Mouse (Mus musculus): ENCODE measurements at regions not wholly inside any gene's neighbourhood (a gene's known extent, or its start where the extent isn't known, plus 50 kb on each side); places are given as distances from the start of the nearest gene placed in this dataset.

DNA sequence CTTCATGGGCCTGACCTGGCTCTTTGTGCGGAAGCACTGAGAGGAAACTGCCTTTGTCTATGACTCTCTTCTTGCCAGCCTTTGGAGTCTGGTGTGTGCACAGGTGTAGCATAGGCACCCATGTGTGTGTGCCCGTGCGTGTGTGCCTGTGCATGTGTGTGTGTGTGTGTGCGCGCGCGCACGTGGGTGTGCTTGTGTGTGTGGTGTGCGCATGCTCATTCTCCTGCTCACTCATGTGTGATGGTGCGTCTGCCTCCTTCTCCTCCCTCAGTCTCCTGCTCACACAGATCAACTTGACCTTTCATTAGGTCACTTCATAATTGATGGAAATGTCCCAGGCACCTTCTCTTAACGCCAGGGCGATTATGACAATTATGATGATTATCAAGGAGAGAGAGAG, 66.7 kb upstream of the Zc3h12a start:
- Histone ChIP-seq H3K4me1 (replicated peaks) (peaks cover 45% of the 10 kb centered on the region), H3K9me3 (no peaks in the 10 kb centered on the region), H3K4me2 (peak overlapping the region; percentile 35), H3K4me3 (no peak overlapping the region), H3K27ac (peak overlapping the region; percentile 74; the same call in 1 of the 2 replicates), H3K27me3 (peaks cover 35% of the 10 kb centered on the region), H3K9ac (no peak overlapping the region), H3K36me3 (no peaks in the 10 kb centered on the region)
- ATAC-seq (ENCODE audit: low FRiP score): peak; percentile 55; the same call in 1 of the 2 replicates
- 56% methylated on average over 12 of the region's 12 CpGs for WGBS

DNA sequence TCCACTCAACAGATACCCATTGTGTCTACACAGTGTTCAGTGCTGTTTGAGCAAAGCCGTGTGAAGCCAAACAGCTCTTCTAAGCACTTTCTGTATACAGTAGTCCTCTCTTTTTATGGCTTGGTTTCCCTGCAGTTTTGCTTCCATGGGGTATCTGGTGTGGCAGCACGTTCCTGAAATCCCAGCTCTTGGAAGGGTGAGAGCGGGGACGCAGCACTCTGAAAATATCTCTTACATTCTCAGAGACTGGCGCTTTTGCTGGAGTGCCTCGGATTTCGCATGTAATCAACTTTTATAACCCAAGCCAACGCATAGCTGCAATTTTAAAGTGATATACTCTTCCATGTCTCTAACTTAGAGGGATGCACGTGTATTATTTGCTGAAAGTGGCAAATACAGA, 64.0 kb upstream of the Zc3h12a start:
- ATAC-seq (ENCODE audit: low FRiP score): no peak
- no peaks in the 10 kb centered on the region for H3K36me3 ChIP-seq
- H3K9me3 ChIP-seq: no peaks in the 10 kb centered on the region
- H3K4me1 ChIP-seq (replicated peaks): peaks cover 38% of the 10 kb centered on the region
- H3K27me3 ChIP-seq: peaks cover 32% of the 10 kb centered on the region
- no peak overlapping the region for H3K9ac ChIP-seq
- no peak overlapping the region for H3K4me3 ChIP-seq
- H3K4me2 ChIP-seq: no peak overlapping the region
- WGBS: 81% methylated on average over 9 of the region's 9 CpGs
- no peak overlapping the region for H3K27ac ChIP-seq

DNA sequence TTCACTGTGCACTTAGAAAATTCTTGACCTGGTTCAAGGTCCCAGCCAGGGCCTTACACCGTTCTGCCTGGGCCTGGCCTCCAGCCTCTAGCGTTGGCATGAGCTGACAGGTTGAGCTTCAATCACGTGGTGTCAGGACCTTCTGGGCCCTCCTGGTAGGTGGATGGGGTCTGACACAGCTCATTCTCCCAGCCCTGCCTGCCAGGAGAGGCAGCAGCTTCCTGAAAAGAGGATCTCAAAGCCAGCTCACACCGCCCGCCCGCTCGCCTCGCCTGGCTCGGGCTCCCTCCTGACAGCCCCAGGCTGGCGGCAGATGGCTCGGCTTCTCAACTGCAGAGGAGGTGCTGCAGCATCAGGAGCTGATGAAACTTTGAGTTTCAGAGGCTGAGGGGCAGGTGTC, 63.4 kb upstream of the Zc3h12a start:
- peak overlapping the region; percentile 39; the same call in 1 of the 2 replicates for H3K9ac ChIP-seq
- H3K36me3 ChIP-seq: no peaks in the 10 kb centered on the region
- H3K27ac ChIP-seq: peak overlapping the region; percentile 52; the same call in 1 of the 2 replicates
- no peak overlapping the region for H3K4me2 ChIP-seq
- ATAC-seq (ENCODE audit: low FRiP score): peak; percentile 46; the same call in 1 of the 2 replicates
- peaks cover 38% of the 10 kb centered on the region for H3K4me1 ChIP-seq (replicated peaks)
- 18% methylated on average over 11 of the region's 11 CpGs for WGBS
- no peaks in the 10 kb centered on the region for H3K9me3 ChIP-seq
- peaks cover 28% of the 10 kb centered on the region for H3K27me3 ChIP-seq
- H3K4me3 ChIP-seq: no peak overlapping the region

DNA sequence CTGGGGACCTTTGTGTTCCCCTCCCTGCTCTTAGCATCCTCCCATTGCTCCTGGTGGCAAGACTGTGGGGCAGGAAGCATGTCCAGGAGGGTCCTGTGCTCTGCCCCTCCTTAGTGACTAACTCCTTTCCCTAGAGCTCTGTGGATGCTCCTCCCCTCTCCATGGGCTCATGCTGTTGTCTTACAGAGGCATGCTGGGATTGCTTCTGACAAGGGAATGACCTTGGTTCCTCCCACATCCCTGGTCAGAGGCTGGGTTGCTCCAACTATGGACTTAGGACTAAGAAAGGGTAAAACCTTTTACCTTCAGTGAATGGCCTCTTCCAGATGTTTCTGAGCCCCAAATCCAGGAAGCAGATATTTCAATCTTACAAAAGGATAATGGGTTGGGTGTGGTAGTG, 62.3 kb upstream of the Zc3h12a start:
- H3K4me3 ChIP-seq: no peak overlapping the region
- H3K9me3 ChIP-seq: no peaks in the 10 kb centered on the region
- H3K9ac ChIP-seq: no peak overlapping the region
- H3K27ac ChIP-seq: no peak overlapping the region
- no peak overlapping the region for H3K4me2 ChIP-seq
- H3K27me3 ChIP-seq: peaks cover 19% of the 10 kb centered on the region; the same call in 1 of the 2 replicates
- ATAC-seq (ENCODE audit: low FRiP score): no peak
- no peaks in the 10 kb centered on the region for H3K36me3 ChIP-seq
- H3K4me1 ChIP-seq (replicated peaks): peaks cover 34% of the 10 kb centered on the region

DNA sequence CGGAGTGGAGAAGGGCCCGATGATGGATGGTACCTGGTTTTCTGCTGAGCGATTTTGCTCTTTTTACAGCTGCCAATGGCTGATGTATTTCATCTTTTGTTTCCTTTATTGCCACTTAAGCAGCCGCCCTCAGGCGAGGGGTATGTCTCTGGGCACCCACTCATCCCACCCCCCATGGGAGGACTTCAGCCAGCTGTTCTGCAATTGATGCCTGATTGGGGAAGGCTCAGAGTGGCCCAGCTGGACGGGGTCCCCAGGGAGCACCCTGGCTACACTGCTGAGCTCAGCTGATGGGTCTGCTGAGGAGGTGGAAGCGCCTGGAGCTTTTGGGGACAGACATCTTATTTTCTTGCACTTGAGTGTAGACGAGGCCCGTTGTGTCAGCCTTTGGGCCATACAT, 58.6 kb upstream of the Zc3h12a start:
- Histone ChIP-seq H3K36me3 (no peaks in the 10 kb centered on the region), H3K4me3 (no peak overlapping the region), H3K9ac (no peak overlapping the region), H3K4me2 (no peak overlapping the region), H3K27me3 (peaks cover 20% of the 10 kb centered on the region; the same call in 1 of the 2 replicates), H3K9me3 (no peaks in the 10 kb centered on the region), H3K4me1 (replicated peaks) (peaks cover 19% of the 10 kb centered on the region), H3K27ac (no peak overlapping the region)
- WGBS: 41% methylated on average over 9 of the region's 9 CpGs
- ATAC-seq (ENCODE audit: low FRiP score): no peak

DNA sequence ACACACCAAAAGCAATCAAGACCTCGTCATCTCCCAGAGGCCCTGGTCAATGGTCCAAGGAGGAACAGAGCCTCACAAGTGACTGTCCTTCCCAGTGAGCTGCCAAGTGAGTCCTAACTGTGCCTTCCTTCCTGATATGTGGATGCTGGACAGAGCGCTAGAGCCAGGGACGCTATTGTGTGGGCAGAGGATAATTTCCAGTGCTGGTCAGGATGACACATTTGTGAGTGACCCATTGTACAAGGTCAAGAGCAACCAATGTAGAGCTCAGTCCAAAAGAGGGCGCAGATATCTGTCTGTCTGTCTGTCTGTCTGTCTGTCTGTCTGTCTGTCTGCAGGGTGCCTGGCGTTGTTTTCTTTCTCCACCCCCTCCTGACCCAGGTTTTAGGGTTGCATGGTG, 57.4 kb upstream of the Zc3h12a start:
- H3K4me2 ChIP-seq: no peak overlapping the region
- no peak overlapping the region for H3K4me3 ChIP-seq
- no peak overlapping the region for H3K9ac ChIP-seq
- no peak for ATAC-seq (ENCODE audit: low FRiP score)
- no peaks in the 10 kb centered on the region for H3K36me3 ChIP-seq
- no peaks in the 10 kb centered on the region for H3K9me3 ChIP-seq
- no peak overlapping the region for H3K27ac ChIP-seq
- peaks cover 14% of the 10 kb centered on the region; the same call in 1 of the 2 replicates for H3K4me1 ChIP-seq (replicated peaks)
- H3K27me3 ChIP-seq: peaks cover 15% of the 10 kb centered on the region; the same call in 1 of the 2 replicates
- WGBS: 87% methylated on average over 5 of the region's 5 CpGs

DNA sequence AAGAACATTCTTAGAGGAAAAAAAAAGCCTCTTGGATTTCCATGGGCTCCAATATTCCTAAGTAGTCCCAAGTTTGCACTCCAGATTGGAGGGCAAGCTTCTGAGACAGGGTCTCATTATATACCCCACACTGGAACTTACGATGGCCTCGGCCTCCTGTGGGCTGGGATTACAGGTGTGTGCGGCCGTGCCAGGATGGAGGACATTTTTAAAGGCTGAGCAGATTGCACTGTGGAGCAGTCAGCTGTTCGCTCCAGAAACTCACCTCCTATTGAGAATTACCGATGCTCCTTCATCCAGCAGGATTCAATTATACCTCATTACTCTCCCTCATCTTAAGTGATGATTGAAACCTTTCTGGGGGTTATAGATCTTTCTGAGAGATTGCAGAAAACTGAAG, 53.3 kb upstream of the Zc3h12a start:
- Histone ChIP-seq H3K36me3 (no peaks in the 10 kb centered on the region), H3K4me3 (no peak overlapping the region), H3K4me2 (no peak overlapping the region), H3K4me1 (replicated peaks) (0 out of 2 replicates have a peak, but pooled peaks cover 14% of the 10 kb centered on the region), H3K27ac (no peak overlapping the region), H3K27me3 (0 out of 2 replicates have a peak, but pooled peaks cover 3% of the 10 kb centered on the region), H3K9me3 (no peaks in the 10 kb centered on the region), H3K9ac (no peak overlapping the region)
- WGBS: 87% methylated on average over 6 of the region's 6 CpGs
- ATAC-seq (ENCODE audit: low FRiP score): no peak

DNA sequence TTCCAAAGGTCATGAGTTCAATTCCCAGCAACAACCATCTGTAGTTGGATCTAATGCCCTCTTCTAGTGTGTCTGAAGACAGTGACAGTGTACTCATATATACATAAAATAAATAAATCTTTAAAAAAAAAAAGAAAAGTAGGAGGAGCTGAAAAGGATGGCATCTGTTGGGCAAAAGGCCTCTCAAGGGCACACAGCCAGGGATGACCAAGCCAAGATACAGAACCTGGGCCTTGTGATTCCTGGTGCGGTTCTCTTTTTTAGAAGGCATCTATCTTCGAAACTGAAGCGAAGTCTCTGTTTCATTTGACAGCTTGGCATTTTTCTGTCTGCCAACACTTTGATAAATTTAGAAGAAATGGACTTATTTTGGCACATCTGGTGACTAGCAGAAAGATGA, 50.9 kb upstream of the Zc3h12a start:
- no peak overlapping the region for H3K9ac ChIP-seq
- 98% methylated on average over 3 of the region's 3 CpGs for WGBS
- peaks cover 26% of the 10 kb centered on the region for H3K4me1 ChIP-seq (replicated peaks)
- H3K4me3 ChIP-seq: no peak overlapping the region
- H3K36me3 ChIP-seq: no peaks in the 10 kb centered on the region
- no peak for ATAC-seq (ENCODE audit: low FRiP score)
- no peaks in the 10 kb centered on the region for H3K9me3 ChIP-seq
- no peak overlapping the region for H3K4me2 ChIP-seq
- no peaks in the 10 kb centered on the region for H3K27me3 ChIP-seq
- no peak overlapping the region for H3K27ac ChIP-seq

DNA sequence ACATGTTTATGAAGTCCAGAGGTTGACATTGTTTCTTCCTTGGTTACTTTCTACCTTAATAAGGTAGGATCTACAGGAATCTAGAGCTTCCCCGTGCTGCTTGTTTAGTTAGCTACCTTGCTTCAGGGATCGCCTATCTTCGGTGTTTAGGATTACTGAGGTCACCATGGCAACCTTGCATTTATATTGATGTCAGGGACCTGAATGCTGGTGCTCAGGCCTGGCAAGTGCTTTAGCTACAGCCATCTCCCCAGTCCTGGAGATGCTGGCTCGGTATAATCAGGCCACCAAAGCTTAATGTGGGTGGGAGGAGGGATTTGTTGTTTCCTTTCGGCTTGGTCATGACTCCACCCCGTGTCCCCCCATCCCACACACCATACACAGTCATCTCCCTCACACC, 50.0 kb upstream of the Zc3h12a start:
- no peak overlapping the region for H3K4me2 ChIP-seq

More for the DNA sequence above, 50.0 kb upstream of the Zc3h12a start:
- Histone ChIP-seq H3K36me3 (no peaks in the 10 kb centered on the region), H3K9ac (no peak overlapping the region), H3K27me3 (0 out of 2 replicates have a peak, but pooled peaks cover under 1% of the 10 kb centered on the region), H3K9me3 (no peaks in the 10 kb centered on the region), H3K4me1 (replicated peaks) (peaks cover 33% of the 10 kb centered on the region), H3K27ac (no peak overlapping the region), H3K4me3 (no peak overlapping the region)
- no peak for ATAC-seq (ENCODE audit: low FRiP score)
- 39% methylated on average over 6 of the region's 6 CpGs for WGBS
